Mouse (Mus musculus) testis, adult 2 months (tissue): Measurements from ENCODE around the gene Ercc2.
A peak's percentile ranks its signal among the peaks of the same experiment; 100 is the strongest.

ENCODE experiments used
- CTCF ChIP-seq: fragments of 200-500 bp; IDR thresholded peaks from 2 replicates; pipeline ENCODE4 v1.5.1; 2012; ENCODE audit warnings: low read depth, mild to moderate bottlenecking, inconsistent platforms, low read length, moderate library complexity; ENCODE audit not compliant: control insufficient read depth, insufficient read depth, insufficient replicate concordance
- POLR2A ChIP-seq: fragments of 200-500 bp; IDR thresholded peaks from 2 replicates; pipeline ENCODE4 v1.6.1; 2012; ENCODE audit warnings: low read depth, mild to moderate bottlenecking, inconsistent platforms, low read length, moderate library complexity; ENCODE audit not compliant: control insufficient read depth

GRCm38 (mm10) chr7:19342481-19343027 lies 39.3 kb upstream of the Ercc2 start:
- TF ChIP-seq CTCF (peak; percentile 94), POLR2A (no peak)
